Mouse (Mus musculus) brain, embryonic 18.5 days (tissue): ENCODE data around the gene Ucn2.

Source experiments
- DNase-seq: peaks from one replicate; pipeline ENCODE4 v3.0.0-alpha.2; 2012; ENCODE audit warnings: low read depth, low spot score

The Ucn2 gene

GRCm38 (mm10) chr9:108985710-108986109, at the start of gene Ucn2:
TSS of gene Ucn2 (plus strand) at chr9:108986010.
- DNase-seq = no peak

DNA sequence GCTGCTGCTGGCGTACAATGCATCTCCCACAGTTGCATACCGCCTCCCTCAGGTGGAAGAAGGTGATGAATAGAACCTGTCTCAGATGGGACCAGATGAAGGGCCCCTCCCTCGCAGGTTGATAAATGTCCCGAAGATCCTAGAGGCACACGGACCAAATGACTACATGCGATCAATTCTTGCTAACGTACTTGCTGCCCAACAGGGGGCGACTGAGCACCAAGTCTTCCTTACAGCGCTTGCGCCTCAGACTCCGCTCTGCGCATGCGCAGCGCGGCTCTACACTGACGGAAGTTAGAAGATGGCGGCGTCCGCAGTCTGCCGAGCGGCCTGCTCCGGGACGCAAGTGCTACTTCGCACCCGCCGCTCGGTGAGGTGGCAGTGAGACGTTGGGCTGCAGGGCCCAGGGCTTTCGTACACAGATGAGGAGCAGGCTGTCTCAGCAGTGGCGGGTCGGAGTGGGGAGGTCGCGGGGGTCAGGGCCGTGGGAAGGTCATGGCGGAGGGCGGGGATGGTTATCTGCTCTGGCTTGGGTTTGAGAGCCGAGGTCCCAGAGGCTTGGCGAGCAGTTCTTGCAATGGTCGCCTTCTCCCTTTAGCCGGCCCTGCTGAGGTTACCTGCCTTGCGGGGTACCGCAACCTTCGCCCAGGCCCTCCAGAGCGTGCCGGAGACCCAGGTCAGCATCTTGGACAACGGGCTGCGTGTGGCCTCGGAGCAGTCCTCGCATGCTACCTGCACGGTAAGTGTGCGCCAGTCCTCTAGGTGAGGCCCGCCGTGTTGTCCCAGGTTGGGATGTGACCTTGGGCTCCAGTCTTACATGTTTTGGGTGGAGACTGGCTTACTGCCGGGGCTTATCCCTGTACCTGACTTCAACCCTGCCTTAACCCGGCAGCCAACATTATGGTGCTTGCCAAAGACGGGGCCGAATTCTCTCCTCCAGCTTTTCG, 49.1 kb upstream of the Ucn2 start, which contains the start of gene Uqcrc1:
Gene Uqcrc1, plus strand, starts transcription at position 216 of the 947 bp plus-strand sequence.
- peak; percentile 90 for DNase-seq

DNA sequence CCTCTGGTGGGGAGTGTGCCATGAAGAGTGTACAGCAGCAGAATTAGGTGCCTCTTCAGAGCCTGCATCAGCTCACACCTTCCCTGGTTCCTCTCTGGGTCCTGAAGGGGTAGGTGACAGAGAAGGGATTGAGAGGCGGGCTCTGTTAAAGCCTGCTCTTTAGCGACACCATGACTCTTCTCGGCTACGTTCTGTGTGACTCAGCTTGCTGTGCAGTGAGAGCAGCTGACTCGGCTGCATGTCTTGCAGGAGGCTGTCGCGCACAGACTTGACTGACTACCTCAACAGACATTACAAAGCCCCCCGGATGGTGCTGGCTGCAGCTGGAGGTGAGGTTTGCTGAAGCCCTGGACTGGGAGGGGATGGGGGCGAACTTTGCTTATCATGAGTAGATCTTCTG, 40.7 kb upstream of the Ucn2 start:
- DNase-seq = no peak

- no peak for DNase-seq
Measured at GRCm38 (mm10) chr9:108945608-108946007, 40.2 kb upstream of the Ucn2 start.

DNA sequence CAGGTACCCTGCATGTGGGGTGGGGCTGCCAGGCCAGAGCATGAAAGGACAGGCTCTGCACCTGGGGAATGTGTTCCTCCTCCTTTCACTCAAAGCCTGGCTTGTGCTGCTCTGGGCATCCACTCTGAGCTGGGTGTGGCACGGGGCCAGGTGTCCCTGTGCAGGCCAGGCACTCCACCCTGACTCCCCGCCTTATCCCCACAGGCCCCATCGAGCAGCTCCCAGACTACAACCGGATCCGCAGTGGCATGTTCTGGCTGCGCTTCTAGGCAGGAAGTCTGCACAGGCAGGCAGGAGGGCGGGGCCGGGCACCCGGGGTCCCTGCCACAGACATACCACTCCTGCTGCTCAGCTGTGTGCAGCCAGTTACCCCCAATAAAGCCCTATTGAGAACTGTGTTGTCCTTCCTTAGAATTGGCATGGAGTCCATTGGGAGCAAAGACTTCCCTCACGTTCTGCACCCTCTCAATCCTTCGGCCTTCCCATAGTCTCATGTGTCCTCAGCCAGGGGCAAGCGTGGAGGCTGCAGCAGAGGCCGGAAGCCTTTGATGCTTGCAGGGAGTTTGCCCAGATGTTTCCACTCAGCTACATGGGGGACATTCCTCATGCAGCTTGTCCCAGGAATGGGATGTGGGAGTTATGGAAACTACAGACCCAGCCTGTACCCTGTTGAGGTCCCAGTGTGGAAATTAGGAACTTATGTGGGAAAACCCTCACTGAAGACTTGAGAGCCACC, 36.4 kb upstream of the Ucn2 start:
- no peak for DNase-seq

- no peak for DNase-seq
Measured at GRCm38 (mm10) chr9:108949967-108950728, 35.7 kb upstream of the Ucn2 start.

GRCm38 (mm10) chr9:108953081-108953636, 32.7 kb upstream of the Ucn2 start, which contains the start of gene Col7a1:
TSS of gene Col7a1 (plus strand) at chr9:108953586.
- no peak for DNase-seq

DNA sequence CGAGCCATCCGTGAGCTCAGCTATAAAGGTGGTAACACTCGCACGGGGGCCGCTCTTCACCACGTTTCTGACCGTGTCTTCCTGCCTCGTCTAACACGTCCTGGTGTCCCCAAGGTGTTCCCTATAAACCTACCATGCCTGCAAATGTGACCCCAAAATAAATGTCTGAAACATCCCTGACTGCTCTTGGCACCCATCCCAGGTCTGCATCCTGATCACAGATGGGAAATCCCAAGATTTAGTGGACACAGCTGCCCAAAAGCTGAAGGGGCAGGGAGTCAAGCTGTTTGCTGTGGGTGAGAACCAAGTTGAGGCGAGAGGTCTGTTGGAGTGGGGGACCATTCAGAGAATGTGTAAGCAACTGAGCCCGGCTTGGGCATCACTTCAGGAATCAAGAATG, 30.6 kb upstream of the Ucn2 start:
- no peak for DNase-seq

- DNase-seq = no peak
Measured at GRCm38 (mm10) chr9:108955846-108956245, 30.0 kb upstream of the Ucn2 start.

DNA sequence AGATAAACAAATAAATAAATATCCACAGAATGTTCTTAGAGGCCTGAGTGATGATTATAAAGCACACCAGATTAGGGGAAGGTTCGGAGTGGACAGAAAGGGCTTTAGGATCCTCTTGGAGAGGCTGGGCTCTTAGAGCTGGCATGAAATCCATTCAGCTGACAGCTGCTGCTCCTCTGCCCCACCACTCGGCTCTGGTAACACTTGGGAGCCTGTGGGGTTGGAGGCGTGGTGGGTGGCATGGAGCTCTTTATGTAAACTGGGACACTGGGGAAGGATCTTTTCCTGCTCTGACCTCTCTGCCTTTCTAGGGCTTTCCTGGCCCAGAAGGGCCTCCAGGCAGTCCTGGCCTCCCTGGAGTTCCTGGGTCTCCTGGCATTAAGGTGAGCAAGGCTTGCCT, 22.2 kb upstream of the Ucn2 start:
- DNase-seq = no peak

DNA sequence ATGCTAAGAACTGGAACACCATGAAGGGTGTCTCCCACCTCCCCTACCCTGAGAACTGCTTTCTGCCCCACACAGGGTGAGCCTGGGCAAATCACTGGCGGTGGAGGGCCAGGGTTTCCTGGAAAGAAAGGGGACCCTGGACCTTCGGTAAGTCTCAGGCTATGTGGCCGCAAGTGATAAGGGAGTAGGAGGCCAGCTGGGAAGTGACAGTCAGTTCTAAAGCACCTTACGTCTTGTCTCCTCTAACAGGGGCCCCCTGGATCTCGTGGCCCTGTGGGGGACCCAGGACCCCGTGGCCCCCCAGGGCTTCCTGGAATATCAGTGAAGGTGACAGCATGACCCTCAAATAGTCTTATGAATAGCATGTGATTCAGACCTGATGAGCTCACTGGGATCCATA, 21.5 kb upstream of the Ucn2 start:
- DNase-seq = no peak

DNA sequence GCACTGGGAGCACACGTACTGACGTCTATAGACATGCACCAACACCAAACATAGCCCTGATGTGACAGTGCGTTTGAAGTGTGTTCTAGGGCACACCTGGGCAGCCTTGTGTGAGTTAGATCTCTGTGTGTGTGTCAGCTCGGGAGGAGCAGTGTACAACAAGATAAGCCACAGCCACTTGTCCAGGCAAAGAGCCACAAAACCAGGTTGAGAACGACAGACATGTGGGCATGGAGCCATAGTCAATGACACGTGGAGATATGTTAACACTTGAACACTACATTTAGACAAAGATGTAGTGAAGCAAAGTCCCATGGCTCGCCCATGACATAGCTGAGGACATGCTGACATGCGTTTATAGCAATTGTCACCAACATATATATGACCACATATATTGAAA, 15.2 kb upstream of the Ucn2 start:
- DNase-seq = no peak

DNA sequence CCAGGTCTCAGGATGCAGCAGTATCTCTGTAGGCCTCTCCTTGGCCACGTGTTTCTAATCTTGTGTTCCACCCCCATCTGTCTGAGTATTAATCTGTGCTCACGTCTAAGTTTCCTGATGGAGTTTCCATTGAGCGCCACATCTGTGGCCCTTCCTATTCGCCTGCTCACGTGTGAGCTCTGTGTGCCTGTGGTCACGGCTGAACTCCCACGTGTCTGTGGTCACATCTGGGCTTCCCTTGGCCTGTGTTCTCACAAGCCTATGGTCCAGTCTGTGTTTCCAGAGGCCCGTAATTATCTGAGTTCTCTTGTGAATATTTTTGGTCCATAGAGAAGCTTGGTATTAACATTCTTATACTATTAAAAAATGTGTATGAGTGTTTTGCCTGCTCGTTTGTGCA, 9.3 kb upstream of the Ucn2 start:
- DNase-seq = no peak

GRCm38 (mm10) chr9:108977966-108978365, 7.8 kb upstream of the Ucn2 start:
- DNase-seq = no peak

DNA sequence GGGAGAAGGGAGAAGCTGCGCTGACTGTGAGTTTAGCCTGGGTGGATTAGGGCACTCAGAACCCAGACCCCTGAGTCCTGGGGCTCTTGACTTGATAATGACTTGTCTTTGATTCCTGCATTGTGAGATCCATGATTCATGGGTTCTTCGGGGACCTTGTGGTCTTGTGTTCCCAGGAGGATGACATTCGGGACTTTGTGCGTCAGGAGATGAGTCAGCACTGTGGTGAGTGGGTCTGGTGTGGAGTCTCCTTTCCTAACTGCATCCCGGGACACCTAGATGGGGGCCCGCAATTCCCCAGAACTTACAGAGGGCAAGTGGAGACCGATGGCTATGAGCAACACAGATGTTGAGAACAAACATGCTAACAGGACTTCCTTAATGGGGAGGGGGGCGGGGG, 3.3 kb upstream of the Ucn2 start:
- no peak for DNase-seq

DNA sequence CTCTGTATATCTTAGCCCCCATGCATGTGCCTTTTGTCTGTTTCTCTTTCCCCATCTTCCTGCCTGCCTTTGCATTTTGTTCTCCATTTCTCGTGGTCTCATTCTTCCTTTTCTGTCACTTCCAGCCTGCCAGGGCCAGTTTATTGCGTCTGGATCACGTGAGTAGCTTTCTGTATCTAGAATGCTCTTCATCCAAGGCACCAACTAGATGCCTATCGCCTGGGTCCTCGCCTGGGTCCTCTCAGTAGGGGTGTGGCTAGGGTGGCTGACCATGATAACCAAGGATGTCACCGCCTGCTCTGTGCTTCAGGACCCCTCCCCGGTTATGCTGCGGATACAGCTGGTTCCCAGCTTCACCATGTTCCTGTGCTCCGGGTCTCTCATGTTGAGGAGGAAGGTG, 2.6 kb upstream of the Ucn2 start:
- DNase-seq = no peak

GRCm38 (mm10) chr9:108987704-108988350, 2.0 kb downstream of the Ucn2 start:
- DNase-seq = no peak

- DNase-seq = no peak
Measured at GRCm38 (mm10) chr9:108989802-108990461, 4.1 kb downstream of the Ucn2 start.

DNA sequence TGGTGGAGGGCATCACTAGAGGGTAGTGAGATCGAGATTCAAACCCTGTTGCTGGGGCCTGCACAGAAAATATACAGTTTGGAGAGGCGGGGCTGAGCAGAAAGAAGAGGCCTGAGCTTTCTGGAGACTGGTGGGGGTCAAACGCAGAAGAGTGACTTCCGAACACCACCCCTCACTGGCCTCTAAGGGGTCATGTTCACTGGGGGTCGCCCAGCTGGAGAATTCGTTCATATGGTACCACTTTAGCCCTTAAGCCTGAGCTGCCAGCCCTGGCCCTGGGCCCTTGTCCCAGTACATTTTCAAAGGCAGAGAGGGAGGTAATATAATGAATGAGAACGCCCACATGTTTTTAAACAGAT, 4.6 kb downstream of the Ucn2 start:
- no peak for DNase-seq

DNA sequence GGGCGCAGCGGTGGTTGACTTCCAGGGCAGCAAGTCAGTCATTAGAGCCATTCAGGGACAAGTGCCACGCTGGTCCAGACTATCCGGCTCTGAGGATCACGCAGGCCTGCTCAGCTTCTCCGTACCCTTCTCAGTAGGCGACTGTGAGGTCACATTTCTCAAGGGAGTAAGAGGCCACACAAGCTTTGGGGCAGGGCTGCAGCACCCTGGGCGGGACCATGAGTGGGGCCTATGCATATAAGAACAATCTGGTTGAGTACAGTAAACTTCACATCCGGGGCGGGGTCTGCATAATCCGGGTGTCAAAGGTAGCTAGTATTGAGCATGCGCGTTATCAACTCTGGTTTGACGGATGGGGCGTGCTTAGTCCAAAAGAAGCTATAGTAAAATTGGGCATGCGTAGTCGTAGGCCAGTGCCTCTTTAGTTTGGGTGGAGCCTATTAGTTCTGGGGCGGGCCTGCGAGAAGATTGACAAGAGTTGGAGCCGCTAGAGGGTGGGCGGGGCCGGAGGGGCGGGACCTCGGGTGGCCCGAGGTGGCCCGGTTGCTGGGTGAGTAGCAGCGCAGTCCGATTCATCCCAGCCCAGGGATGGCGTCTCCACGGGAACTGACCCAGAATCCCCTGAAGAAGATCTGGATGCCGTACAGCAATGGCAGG, 5.7 kb downstream of the Ucn2 start, which contains the start of gene Pfkfb4:
Gene Pfkfb4, plus strand, starts transcription at position 351 of the 657 bp plus-strand sequence.
- DNase-seq = peak; percentile 98
